Mouse (Mus musculus) liver (tissue): ENCODE data around the gene Mrpl33.

ENCODE experiments used
- DNase-seq: peaks from one replicate; pipeline ENCODE4 v3.0.0-alpha.2; 2020; ENCODE audit warnings: mixed read lengths

The Mrpl33 gene

GRCm38 (mm10) chr5:31644847-31645246, 48.1 kb downstream of the Mrpl33 start:
- DNase-seq: no peak

- no peak for DNase-seq
Observed at GRCm38 (mm10) chr5:31645798-31646197, 49.1 kb downstream of the Mrpl33 start.

- DNase-seq: no peak
Observed at GRCm38 (mm10) chr5:31646574-31646973, 49.8 kb downstream of the Mrpl33 start.

GRCm38 (mm10) chr5:31647327-31647726, 50.6 kb downstream of the Mrpl33 start:
- no peak for DNase-seq

GRCm38 (mm10) chr5:31650518-31651288, 54.0 kb downstream of the Mrpl33 start:
- no peak for DNase-seq

GRCm38 (mm10) chr5:31655688-31656190, 59.0 kb downstream of the Mrpl33 start:
- DNase-seq: no peak

- no peak for DNase-seq
Observed at GRCm38 (mm10) chr5:31666176-31666575, 69.4 kb downstream of the Mrpl33 start.

- DNase-seq: no peak
Observed at GRCm38 (mm10) chr5:31668325-31668968, 71.7 kb downstream of the Mrpl33 start.

- no peak for DNase-seq
Observed at GRCm38 (mm10) chr5:31669984-31670383, 73.2 kb downstream of the Mrpl33 start.

GRCm38 (mm10) chr5:31671137-31671536, 74.4 kb downstream of the Mrpl33 start:
- no peak for DNase-seq

GRCm38 (mm10) chr5:31673431-31673830, 76.7 kb downstream of the Mrpl33 start:
- no peak for DNase-seq

- DNase-seq: no peak
Observed at GRCm38 (mm10) chr5:31678000-31678399, 81.3 kb downstream of the Mrpl33 start.

- DNase-seq: no peak
Observed at GRCm38 (mm10) chr5:31680183-31680582, 83.4 kb downstream of the Mrpl33 start.

GRCm38 (mm10) chr5:31682305-31682704, 85.6 kb downstream of the Mrpl33 start:
- no peak for DNase-seq

GRCm38 (mm10) chr5:31686040-31686439, 89.3 kb downstream of the Mrpl33 start:
- DNase-seq: peak; percentile 88

GRCm38 (mm10) chr5:31687972-31688371, 91.2 kb downstream of the Mrpl33 start:
- DNase-seq: no peak

- no peak for DNase-seq
Observed at GRCm38 (mm10) chr5:31693191-31693590, 96.5 kb downstream of the Mrpl33 start.

GRCm38 (mm10) chr5:31696971-31697643, 100.4 kb downstream of the Mrpl33 start, which contains the start of gene Rbks:
Gene Rbks (minus strand): TSS chr5:31697627.
- no peak for DNase-seq

- DNase-seq: peak; percentile 92
Observed at GRCm38 (mm10) chr5:31697644-31698296, 101.0 kb downstream of the Mrpl33 start, which contains the start of gene Babam2. Gene Babam2 (plus strand): TSS chr5:31697684.

GRCm38 (mm10) chr5:31698297-31698726, 101.6 kb downstream of the Mrpl33 start:
- peak; percentile 86 for DNase-seq

- DNase-seq: no peak
Observed at GRCm38 (mm10) chr5:31698931-31699330, 102.2 kb downstream of the Mrpl33 start.

GRCm38 (mm10) chr5:31699397-31699796, 102.7 kb downstream of the Mrpl33 start:
- DNase-seq: no peak

GRCm38 (mm10) chr5:31704971-31705370, 108.2 kb downstream of the Mrpl33 start:
- no peak for DNase-seq
